Mouse (Mus musculus) brain, embryonic 14.5 days (tissue): ENCODE data around the gene Fndc7. TPM values are rescaled to one million over a fixed set of nuclear protein-coding genes. Genes with fewer than 3 reads are reported as not detected.
A peak's percentile ranks its signal among the peaks of the same experiment; 100 is the strongest.

ENCODE experiments used
- DNase-seq: peaks from one replicate; pipeline ENCODE4 v3.0.0-alpha.2; 2011; ENCODE audit warnings: low read depth
- CTCF ChIP-seq: fragments of 200-500 bp; IDR thresholded peaks from 2 replicates; pipeline ENCODE4 v1.5.1; 2012; ENCODE audit warnings: inconsistent platforms, mild to moderate bottlenecking, moderate library complexity, borderline replicate concordance; ENCODE audit not compliant: insufficient read depth, insufficient read length; ENCODE audit errors: extremely low read depth
- POLR2A ChIP-seq: fragments of 200-500 bp; IDR thresholded peaks from 2 replicates; pipeline ENCODE4 v1.6.1; 2012; ENCODE audit warnings: mild to moderate bottlenecking, inconsistent platforms, borderline replicate concordance; ENCODE audit not compliant: poor library complexity, insufficient read depth, insufficient read length, severe bottlenecking; ENCODE audit errors: extremely low read depth
- polyA plus RNA-seq: library from polyadenylated mRNA; depleted of rRNA; stranded (reverse); fragments of >200 nt; gene quantifications from 2 replicates; pipeline ENCODE4 v1.2.3, GENCODE M21; 2012; rRNA removed

Gene Fndc7
- 0.09 and 0.11 TPM in 2 replicates for polyA plus RNA-seq

DNA sequence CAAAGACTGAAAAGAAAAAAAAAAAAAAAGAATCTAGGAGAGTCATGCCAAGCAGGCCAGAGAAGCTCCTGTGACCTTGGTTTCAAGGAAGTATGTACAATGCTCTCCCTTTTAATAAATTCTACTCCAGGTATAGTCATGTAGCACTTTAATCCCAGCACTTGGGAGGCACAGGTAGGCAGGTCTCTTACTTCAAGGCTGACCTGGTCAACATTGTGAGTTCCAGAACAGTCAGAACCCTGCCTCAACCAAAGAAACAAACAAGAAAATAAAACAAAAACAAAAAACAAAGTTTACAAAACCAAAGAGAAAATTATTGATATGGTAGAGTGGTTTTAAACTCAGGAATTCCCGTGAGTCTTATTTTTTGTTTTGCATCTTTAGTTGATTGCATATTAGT lies at the start of gene Fndc7:
Gene Fndc7, minus strand, starts transcription at position 101 of the 400 bp plus-strand sequence.
- TF ChIP-seq POLR2A (no peak), CTCF (no peak)
- DNase-seq: no peak

DNA sequence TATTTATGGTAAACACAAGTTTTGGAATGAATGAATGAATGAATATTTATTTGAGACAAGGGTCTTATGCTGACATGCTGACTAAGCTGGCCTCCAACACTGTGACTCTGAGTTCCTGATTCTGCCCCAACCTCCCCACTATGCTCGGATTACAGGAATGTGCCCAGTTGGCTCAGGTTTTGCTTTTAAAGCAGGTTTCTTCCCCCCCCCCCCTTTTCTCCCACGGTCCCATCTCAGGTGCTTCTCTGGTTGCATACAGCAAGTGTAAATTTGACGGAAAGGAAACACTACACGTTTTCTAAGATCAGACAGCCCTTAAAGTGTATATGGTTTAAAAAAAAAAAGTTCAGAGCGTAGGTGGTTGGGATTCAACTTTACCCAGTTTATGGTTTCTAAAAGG lies 49.8 kb upstream of the Fndc7 start, which contains the start of gene Henmt1:
Gene Henmt1, plus strand, starts transcription at position 301 of the 400 bp plus-strand sequence.
- TF ChIP-seq CTCF (no peak), POLR2A (no peak)
- no peak for DNase-seq

DNA sequence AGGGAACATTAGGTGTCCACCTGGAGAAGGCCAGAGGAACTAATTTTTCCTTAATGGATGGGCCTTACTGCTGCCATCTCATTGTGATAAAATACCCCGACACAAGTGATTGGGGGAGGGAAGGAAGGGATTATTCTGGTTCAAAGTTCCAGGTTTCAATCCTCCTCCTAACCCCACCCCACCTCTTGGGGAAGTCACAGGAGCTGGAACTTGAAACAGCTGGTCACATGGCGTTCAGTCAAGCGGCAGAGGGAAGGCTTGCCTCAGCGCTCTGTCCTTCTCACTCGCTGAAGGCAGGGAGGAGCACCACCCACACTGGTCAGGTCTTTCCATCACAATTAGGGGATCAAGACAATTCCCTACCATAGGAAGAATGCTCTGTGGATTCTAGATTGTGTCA lies 48.9 kb upstream of the Fndc7 start:
- TF ChIP-seq POLR2A: no peak
- TF ChIP-seq CTCF: no peak
- no peak for DNase-seq

DNA sequence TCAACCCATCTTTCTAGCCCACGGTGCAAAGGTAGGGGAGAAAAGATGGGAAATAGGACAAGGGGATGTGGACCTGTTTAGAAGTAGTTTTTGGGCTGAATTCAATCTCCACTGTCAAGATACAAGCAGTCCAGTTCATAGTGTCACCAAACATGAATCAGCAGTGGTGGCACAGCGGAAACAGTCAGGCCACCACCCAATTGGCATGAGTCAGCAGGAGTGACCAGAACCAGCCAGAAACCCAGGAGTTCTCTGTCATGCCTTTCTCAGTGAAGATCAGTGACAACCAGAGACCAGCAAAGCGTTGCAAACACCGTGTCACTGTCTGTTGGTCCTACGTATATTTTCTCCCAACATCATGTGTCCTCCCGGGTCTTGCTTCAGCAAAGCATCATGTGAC lies 43.7 kb upstream of the Fndc7 start:
- no peak for DNase-seq
- no peak for TF ChIP-seq CTCF
- no peak for TF ChIP-seq POLR2A

DNA sequence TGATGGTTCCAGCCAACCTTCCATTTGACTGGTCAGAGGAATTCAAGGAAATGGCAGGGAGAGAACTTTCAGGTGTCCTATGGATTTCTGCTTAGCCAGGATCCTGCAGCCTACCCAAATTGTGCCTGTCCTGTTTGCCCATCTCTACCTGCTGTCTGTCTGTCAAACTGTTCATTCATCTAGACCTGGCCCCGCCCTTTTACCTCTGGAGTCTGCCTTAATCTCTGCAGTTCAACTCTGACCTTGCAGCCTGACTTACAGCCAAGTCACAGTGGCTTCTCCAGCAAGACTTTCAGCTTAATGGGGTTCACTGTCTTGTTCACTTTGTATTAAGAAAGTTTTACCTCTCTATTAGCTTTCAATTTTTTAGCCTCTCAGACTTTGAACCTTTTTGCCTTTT lies 36.5 kb upstream of the Fndc7 start:
- no peak for DNase-seq
- TF ChIP-seq POLR2A (no peak), CTCF (no peak)

DNA sequence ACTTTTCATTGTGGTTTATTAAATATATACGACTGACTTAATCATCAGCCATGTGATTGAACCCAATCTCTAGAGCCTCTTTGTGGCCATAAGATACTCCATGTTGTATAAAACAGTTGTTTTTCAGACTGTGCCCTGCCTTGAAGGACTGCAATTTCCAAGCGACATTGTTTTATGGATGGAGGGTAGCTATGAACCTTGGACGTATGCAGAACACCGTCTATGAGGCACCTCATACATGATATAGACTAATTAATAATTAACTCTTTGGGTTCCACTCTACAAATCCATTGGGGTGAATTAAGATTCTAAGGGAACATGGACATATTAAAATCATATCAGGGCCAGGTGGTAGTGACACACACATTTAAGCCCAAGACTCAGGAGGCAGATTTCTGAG lies 35.9 kb upstream of the Fndc7 start:
- DNase-seq: no peak
- TF ChIP-seq CTCF (no peak), POLR2A (no peak)

DNA sequence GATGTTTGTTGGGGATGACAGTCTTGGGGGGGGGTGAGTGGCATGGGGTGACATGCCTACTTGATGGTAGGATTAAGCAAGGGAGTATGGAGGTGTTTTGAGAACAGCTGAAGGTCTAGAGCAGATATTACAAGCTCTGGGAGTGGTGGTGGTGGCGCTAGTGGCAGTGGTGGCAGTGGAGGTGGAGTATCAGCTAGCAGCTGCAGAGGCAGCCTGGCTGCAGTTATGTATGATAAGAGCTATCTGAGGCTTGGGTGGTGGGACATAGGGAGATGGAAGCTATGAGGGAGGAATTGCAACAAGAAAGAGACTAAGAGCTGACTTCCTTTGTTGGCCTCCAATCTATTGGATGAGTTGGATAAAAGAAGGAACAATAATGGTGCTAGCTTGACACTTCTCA lies 32.0 kb upstream of the Fndc7 start:
- no peak for TF ChIP-seq POLR2A
- no peak for TF ChIP-seq CTCF

DNA sequence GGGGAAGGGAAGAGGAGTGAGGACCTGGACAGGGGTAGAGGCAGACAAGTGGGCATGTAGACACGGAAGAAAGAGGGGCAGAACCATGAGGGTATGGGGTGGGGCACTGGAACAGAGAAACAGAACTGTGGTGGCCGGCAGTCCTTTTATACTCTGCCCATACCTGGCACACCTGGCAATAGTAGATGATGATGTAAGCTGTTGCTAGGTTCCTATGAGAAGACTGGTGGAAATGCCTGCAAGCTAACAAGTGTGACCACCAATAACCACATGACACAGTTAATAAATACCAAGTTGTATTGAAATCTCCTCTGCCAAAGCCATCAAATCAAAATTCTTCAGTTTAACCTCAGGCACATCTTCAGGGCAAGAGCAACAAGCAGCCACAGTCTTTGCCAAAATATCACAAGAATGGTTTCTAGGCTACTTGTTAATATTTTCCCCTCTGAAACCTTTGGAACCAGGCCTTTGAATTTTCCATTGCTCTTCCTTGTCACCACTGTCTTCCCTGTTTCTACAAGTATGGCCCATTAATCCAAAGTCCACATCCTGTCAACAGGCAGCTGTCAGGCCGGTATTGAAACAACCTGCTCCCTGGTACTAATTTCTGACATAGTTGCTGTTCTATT lies 30.7 kb upstream of the Fndc7 start:
- no peak for DNase-seq
- no peak for TF ChIP-seq CTCF
- no peak for TF ChIP-seq POLR2A

More for the DNA sequence above, 32.0 kb upstream of the Fndc7 start:
- DNase-seq: no peak

DNA sequence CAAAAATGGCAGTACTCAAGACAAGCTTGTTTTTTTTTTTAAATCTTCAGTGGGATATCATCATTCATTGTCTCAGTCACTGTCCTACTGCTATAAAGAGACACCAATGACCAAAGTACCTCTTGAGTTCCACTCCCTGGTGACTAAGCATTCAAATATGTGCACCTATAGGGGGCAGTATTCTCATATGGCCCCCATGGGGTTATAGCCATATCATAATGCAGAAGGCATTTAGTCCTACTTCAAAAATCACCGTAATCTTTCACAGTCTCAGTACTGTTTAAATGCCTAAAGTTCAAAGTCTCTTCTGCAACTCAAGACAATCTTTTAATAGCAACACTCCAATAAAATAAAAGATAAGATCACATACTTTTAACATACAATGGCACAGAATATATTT lies 29.0 kb upstream of the Fndc7 start:
- no peak for DNase-seq
- no peak for TF ChIP-seq POLR2A
- no peak for TF ChIP-seq CTCF

DNA sequence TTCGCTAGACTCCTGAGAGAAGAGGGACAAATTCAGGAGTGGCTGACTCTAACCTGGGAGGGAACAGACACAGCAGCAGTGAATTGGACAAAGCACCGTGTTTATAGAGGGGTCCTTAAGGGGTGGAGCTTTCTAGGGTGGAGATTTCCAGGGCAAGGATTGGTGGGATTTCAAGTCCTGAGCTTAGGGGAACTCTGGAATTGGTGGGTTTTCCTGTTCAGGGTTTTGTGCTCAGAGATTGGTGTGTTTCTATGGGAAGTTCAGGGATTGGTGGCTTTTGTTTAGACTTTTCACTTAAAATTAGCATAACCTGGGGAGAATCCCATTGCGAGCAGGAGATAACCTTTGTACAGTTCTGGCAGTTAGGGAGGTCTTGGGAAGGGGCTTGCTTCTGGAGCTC lies 28.2 kb upstream of the Fndc7 start:
- DNase-seq: no peak
- TF ChIP-seq CTCF (no peak), POLR2A (no peak)

DNA sequence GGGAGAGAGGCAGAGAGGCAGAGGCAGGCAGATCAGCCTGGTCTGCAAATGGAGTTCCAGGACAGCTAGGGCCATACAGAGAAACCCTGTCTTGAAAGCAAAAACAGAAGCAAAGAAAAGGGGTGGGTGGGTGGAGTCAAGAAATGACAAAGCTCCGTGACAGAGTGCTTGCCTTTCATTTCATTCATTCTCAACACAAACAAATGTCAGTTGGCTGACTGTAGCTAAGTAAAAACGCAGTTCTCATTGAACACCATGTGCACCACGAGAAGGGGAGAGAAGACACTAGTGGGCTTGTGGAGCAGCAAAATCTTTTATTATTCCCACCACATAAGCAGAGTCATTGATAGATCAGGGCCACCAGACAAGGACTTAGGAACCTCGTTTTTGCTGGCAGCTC lies 27.0 kb upstream of the Fndc7 start:
- peak; percentile 11 for DNase-seq
- no peak for TF ChIP-seq CTCF
- no peak for TF ChIP-seq POLR2A

DNA sequence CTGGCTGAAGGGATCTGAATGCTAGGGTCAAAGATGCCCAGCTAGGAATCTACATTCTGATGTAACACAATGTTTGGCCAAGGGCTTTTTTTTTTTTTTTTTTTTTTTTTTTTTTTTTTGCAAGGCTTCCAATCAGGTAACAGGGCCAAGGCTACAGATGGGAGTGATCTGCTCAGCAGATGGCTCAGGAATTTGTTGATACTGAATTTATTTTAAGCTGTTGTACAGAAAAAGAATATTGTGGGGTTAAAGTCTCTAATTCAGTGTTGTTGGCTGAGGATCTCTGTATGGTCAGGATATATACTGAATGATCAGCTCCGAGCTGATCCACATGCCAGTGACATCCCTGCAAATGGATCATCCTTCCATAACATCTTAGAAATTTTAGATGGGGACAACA lies 26.2 kb upstream of the Fndc7 start:
- TF ChIP-seq POLR2A (no peak), CTCF (no peak)
- DNase-seq: peak; percentile 43
